Mouse (Mus musculus) urinary bladder, postnatal 0 days (tissue): ENCODE measurements around the gene Nfatc3. TPM values are rescaled to one million over a fixed set of nuclear protein-coding genes. Genes with fewer than 3 reads are reported as not detected.

Source experiments
- polyA plus RNA-seq: library from polyadenylated mRNA; unstranded; fragments of >200 nt; fragmentation: Nextera tagmentation; extraction: Ambion mirVana; gene quantifications from 2 replicates; pipeline ENCODE4 v1.2.1, GENCODE M21; 2015

Nfatc3 gene
- polyA plus RNA-seq, result 2.9 and 3.2 TPM in 2 replicates

DNA sequence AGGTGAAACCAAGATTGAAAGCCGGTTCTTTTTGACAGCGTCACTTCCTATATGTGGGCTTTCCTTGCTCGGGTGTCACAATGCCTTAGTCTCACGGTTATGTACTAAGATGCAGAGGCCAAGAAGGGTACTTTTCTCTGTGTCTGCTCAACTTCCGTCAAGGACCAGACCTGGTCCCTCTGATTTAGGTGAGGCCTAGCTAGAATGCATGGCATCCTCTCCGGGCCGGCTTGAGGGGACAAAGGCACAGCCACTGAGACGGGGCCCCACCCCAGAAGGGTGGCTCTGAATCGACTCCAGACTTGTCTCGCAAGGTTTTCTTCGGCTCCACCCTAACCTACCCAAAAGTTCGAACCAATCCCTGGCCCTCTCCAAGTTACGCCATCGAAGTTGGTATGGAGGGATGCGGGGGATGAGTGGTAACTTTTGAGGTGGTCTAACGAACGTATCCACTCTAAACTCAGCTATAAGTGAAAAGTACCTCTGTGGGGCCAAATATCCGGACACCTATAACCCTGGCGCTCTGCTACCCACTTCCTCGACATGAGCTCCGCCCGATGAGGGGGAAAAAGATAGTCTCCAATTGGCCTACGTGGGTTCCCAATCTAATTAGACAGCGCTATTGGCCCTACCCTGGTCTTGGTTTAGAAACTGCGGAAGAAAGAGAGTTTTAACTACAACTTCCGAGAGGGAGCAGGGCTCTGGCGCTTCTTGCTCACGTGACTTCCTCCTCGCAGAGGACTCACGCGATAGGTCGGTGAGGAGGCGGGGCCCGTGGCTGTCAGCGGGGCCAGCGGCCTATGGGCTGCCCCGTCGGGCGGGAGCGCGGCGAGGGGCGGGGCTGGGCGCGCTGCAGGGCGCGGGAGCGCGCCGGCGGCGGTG is at the start of gene Nfatc3:
TSS of gene Nfatc3 (plus strand) at position 110 of the 882 bp plus-strand sequence.

DNA sequence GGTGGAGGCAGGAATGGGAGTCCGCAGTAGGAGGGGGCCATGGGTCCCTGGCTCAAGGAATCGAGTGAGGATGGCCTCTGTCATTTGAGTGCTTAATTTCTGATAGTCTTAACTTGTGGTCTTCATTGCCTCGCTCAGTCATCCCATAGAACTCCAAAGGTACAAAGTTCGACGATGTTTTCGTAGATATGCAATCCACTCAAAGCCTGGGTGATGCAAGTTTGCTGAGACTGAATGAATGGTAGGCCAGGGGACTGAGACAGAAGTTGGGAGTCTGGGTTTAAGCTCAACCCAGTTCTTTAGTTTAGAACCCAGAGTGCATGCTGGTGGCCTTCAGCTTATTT is 47.0 kb upstream of the Nfatc3 start, which contains the start of gene Ddx28:
TSS of gene Ddx28 (minus strand) at position 240 of the 344 bp plus-strand sequence.

DNA sequence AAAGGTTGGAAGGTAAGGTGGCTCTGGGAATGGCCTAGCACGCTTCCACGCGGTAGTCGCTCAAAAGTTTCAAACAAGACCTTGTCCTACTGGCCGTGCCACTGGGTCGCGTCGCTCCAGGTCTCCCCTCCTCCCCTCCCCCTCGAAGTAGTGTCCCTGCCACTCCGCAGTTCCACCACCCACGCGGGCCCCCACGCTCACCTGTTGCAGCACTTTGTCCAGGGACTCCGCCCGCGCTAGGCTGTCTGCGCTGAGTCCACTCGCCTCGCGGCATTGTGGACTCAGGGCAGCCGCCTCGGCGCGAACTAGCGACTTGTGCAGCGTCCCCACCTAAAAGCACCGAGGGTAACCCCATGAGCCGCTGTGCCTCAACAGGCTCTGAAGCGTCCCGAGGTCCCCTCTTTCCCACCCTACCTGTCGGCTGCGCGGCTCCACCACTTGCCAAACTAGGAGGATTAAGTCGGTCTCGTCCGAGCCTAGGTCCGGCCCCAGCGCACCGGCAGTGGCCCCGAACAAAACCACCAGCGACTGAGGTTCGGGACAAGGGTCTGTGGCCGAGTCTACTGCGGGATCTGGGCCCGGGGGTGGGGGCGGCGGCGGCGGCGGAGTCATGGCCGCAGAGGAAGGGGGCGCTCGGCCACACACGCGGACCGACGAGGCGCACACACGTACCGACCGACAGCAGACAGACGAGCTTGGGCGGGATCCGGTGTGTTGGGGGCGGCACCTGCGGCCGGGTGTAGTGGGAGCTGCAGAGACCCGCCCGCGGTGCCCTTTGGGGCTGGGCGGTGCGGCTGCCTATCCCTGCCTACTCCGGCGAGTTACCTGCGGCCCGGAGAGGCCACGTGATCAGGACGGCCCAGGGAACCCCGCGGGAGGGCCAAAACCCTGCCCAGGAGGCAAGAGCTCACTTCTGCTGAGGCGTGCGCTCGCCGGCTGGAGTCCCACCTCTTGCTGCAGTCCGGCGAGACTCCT is 77.8 kb downstream of the Nfatc3 start, which contains the start of gene Esrp2:
TSS of gene Esrp2 (minus strand) at position 819 of the 975 bp plus-strand sequence.

DNA sequence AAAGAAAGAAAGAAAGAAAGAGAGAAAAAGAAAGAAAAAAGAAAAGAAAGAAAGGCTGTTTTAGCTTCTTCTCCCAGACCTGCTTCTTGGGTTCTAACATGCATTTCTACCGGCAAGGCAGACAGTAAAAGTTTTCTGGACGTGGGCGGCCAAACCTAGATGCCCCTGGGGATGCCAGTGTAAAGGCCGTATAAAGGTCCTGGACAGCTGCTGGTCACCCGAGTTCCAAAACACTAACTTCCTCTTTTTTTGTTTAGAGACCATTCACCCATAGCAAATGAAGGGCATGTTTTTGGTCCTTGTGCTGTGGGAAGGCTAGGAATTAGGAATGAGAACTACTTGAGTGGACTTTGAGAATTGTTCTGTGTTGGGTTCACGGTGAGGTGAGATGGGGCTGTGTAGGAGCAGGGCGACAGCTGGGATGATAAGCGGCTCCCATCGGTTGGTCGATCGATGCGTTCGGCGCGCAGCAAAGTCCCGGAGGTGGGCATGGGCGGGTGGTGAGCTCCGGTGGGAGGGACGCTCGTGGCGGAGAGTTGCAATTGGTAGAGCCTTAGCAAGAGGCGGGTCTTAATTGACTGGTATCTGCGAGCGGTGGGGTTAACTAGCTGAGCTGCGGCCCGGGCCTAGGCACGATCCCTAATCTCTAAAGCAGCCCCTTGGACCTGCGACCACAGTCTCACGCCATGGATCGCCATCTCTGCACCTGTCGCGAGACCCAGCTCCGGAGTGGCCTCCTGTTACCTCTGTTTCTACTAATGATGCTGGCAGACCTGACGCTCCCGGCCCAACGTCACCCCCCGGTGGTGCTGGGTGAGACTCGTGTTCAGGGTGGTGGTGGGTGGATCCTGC is 91.4 kb downstream of the Nfatc3 start, which contains the start of gene Pla2g15:
TSS of gene Pla2g15 (plus strand) at position 599 of the 852 bp plus-strand sequence.

DNA sequence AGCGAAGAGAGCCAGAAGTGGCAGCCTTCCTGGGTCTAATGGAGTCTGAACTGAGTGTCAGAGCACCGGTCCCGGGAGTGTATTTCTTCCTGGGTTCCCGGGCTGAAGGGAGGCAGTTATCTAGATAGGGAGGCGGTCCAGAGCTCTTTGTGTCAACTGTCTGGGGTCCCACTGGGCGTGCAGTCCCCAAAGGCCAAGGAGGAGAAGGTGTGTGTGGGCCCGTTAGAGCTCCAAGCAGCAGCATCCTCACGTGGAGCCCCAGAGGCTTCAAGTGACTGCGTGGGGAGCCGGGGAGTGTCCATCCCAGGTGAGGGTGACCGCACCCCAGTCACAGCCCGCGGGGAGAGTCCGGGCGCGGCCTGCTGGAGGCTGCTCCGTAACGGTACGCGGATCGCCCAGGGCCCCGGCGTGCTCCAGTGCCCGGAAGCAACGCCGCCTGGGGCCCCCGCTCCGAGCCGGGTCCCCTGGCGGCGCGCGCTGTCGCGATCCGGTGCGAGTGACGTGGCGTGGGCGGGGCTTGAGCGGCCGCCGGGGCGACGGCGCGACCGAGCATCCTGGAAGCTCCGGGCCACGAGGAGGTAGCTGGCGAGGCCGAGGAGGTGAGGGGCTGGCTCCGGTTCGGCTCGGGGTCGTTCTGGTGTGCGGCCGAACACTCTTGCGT is 109.8 kb downstream of the Nfatc3 start, which contains the start of gene Slc7a6:
TSS of gene Slc7a6 (plus strand) at position 502 of the 661 bp plus-strand sequence.

Other genes starting within 250 kb of the Nfatc3 start
- gene Ranbp10, start 231.5 kb upstream of the Nfatc3 start, polyA plus RNA-seq, result 5.3 and 5.5 TPM in 2 replicates
- gene Tsnaxip1, start 231.1 kb upstream of the Nfatc3 start, polyA plus RNA-seq, result not detected in 2 replicates
- gene Cenpt, start 205.6 kb upstream of the Nfatc3 start, polyA plus RNA-seq, result 12.8 and 15.9 TPM in 2 replicates
- gene Thap11, start 203.7 kb upstream of the Nfatc3 start, polyA plus RNA-seq, result 34.7 and 37.6 TPM in 2 replicates
- 135 and 151 TPM in 2 replicates for gene Nutf2, start 198.3 kb upstream of the Nfatc3 start, polyA plus RNA-seq
- 16.9 and 18.8 TPM in 2 replicates for gene Edc4, start 178.0 kb upstream of the Nfatc3 start, polyA plus RNA-seq
- 0.30 and 0.36 TPM in 2 replicates for gene Nrn1l, start 165.3 kb upstream of the Nfatc3 start, polyA plus RNA-seq
- 16.9 and 17.5 TPM in 2 replicates for gene Pskh1, start 158.4 kb upstream of the Nfatc3 start, polyA plus RNA-seq
- gene Ctrl, start 125.0 kb upstream of the Nfatc3 start, polyA plus RNA-seq, result 0.40 and 0.55 TPM in 2 replicates
- 41.7 and 50.9 TPM in 2 replicates for gene Psmb10, start 120.4 kb upstream of the Nfatc3 start, polyA plus RNA-seq
- gene Lcat, start 115.5 kb upstream of the Nfatc3 start, polyA plus RNA-seq, result 0.81 and 0.85 TPM in 2 replicates
- gene Slc12a4, start 92.7 kb upstream of the Nfatc3 start, polyA plus RNA-seq, result 33.0 and 35.3 TPM in 2 replicates
- 0.18 TPM in 1 of 2 replicates, not detected in the other for gene Dpep3, start 79.4 kb upstream of the Nfatc3 start, polyA plus RNA-seq
- 12.1 and 13.2 TPM in 2 replicates for gene Dus2, start 67.5 kb upstream of the Nfatc3 start, polyA plus RNA-seq
- gene Dpep2nb, start 52.9 kb upstream of the Nfatc3 start, polyA plus RNA-seq, result not detected in 2 replicates
- gene Ddx28, start 47.0 kb upstream of the Nfatc3 start, polyA plus RNA-seq, result 10.4 and 11.0 TPM in 2 replicates
- gene Esrp2, start 78.1 kb downstream of the Nfatc3 start, polyA plus RNA-seq, result 39.5 and 40.6 TPM in 2 replicates
- gene Pla2g15, start 91.6 kb downstream of the Nfatc3 start, polyA plus RNA-seq, result 7.1 and 7.7 TPM in 2 replicates
- 53.5 and 58.0 TPM in 2 replicates for gene Slc7a6, start 110.0 kb downstream of the Nfatc3 start, polyA plus RNA-seq
- 17.1 and 19.3 TPM in 2 replicates for gene Slc7a6os, start 152.1 kb downstream of the Nfatc3 start, polyA plus RNA-seq
- gene Prmt7, start 152.1 kb downstream of the Nfatc3 start, polyA plus RNA-seq, result 20.6 and 20.9 TPM in 2 replicates